Mouse (Mus musculus) midbrain, embryonic 16.5 days (tissue): ENCODE data around the gene Atad5. TPM values are rescaled to one million over a fixed set of nuclear protein-coding genes. Genes with fewer than 3 reads are reported as not detected.

Source experiments
- ATAC-seq: fragments of 200-750 bp; cut with Nextera tagmentation; 2 replicates; pipeline ENCODE4 v1.8.0; 2017; ENCODE audit warnings: moderate TSS enrichment
- H3K27ac ChIP-seq: fragments of 300-500 bp; sonication (generic); 2 replicates; pipeline ENCODE4 v1.5.1; 2014; ENCODE audit warnings: mild to moderate bottlenecking, low read length, mixed read lengths
- H3K27me3 ChIP-seq: fragments of 300-500 bp; sonication (generic); 2 replicates; pipeline ENCODE4 v1.6.1; 2014; ENCODE audit warnings: low read depth, low read length, mixed read lengths; ENCODE audit not compliant: control insufficient read depth, insufficient read depth
- H3K36me3 ChIP-seq: fragments of 300-500 bp; sonication (generic); 2 replicates; pipeline ENCODE4 v1.6.1; 2014; ENCODE audit warnings: mild to moderate bottlenecking, low read length, moderate library complexity, mixed read lengths; ENCODE audit not compliant: control insufficient read depth, insufficient read depth
- H3K4me1 ChIP-seq: fragments of 300-500 bp; sonication (generic); 2 replicates; pipeline ENCODE4 v1.6.1; 2014; ENCODE audit warnings: mild to moderate bottlenecking, low read length, mixed read lengths; ENCODE audit not compliant: control insufficient read depth, insufficient read depth
- H3K4me2 ChIP-seq: fragments of 300-500 bp; sonication (generic); 2 replicates; pipeline ENCODE4 v1.6.1; 2014; ENCODE audit warnings: mild to moderate bottlenecking, low read length, mixed read lengths
- H3K4me3 ChIP-seq: fragments of 300-500 bp; sonication (generic); 2 replicates; pipeline ENCODE4 v1.5.1; 2014; ENCODE audit warnings: low read depth, mild to moderate bottlenecking, low read length, moderate library complexity, mixed read lengths
- H3K9ac ChIP-seq: fragments of 300-500 bp; sonication (generic); 2 replicates; pipeline ENCODE4 v1.6.1; 2014; ENCODE audit warnings: low read depth, low read length, mixed read lengths
- H3K9me3 ChIP-seq: fragments of 300-500 bp; sonication (generic); replicated peaks from 2 replicates; pipeline ENCODE4 v1.6.1; 2014; ENCODE audit warnings: mild to moderate bottlenecking, low read length, mixed read lengths; ENCODE audit not compliant: control insufficient read depth, poor library complexity, severe bottlenecking
- WGBS: fragments of 180-500 bp; shearing (Covaris S2); extraction: QIAGEN DNeasy Blood & Tissue Kit; methylation state at CpG from one replicate; pipeline ENCODE4 v1.1.7; 2014; 5-methylcytosine and 5-hydroxymethylcytosine counted together
- polyA plus RNA-seq: library from polyadenylated mRNA; unstranded; fragments of >200 nt; fragmentation: Nextera tagmentation; extraction: Ambion mirVana; gene quantifications from 2 replicates; pipeline ENCODE4 v1.2.1, GENCODE M21; 2015

The Atad5 gene
- polyA plus RNA-seq, 1 experiment from 2014 or later, result 4.3 TPM

GRCm38 (mm10) chr11:80079751-80080150 is 9.4 kb upstream of the Atad5 start:
- Histone ChIP-seq H3K36me3 (no peaks in the 10 kb centered on the region), H3K9ac (no peak overlapping the region; the same call in 1 of the 2 replicates), H3K4me2 (peak overlapping the region; percentile 76), H3K4me1 (peaks cover 8% of the 10 kb centered on the region; the same call in 1 of the 2 replicates), H3K9me3 (no peaks in the 10 kb centered on the region), H3K27ac (no peak overlapping the region), H3K4me3 (peak overlapping the region; percentile 76), H3K27me3 (no peaks in the 10 kb centered on the region)
- ATAC-seq, result no peak
- 57% methylated on average over 6 of the region's 6 CpGs for WGBS

DNA sequence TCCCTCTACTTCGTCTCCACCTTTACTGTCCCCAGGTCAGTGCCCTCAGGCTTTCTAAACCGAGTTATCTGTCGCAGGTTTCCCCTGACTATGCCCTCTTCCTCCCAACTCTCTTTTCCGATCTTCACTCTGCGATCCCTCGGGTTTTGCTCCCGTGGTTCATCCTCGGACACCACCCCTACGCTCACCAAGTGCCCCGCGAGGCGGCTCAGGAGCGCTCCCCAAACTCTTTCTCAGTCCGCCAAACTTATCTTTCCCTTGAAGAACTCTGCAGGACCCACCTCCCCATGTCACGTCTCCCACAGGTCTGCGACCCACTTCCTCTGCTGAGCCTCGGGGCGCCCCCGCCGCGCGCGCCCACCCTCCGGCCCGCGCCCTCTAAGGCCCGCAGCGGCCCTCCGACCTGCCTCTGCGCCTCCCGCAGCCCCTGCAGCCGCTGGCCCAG is 8.8 kb upstream of the Atad5 start:
- Histone ChIP-seq H3K4me3 (peak overlapping the region; percentile 76), H3K27me3 (no peaks in the 10 kb centered on the region), H3K4me2 (peak overlapping the region; percentile 76), H3K27ac (peak overlapping the region; percentile 74), H3K4me1 (peaks cover 8% of the 10 kb centered on the region; the same call in 1 of the 2 replicates), H3K9me3 (no peaks in the 10 kb centered on the region), H3K36me3 (no peaks in the 10 kb centered on the region), H3K9ac (peak overlapping the region; percentile 77)
- WGBS, result under 1% methylated on average over 32 of the region's 32 CpGs
- peak; percentile 44; the same call in 1 of the 2 replicates for ATAC-seq

DNA sequence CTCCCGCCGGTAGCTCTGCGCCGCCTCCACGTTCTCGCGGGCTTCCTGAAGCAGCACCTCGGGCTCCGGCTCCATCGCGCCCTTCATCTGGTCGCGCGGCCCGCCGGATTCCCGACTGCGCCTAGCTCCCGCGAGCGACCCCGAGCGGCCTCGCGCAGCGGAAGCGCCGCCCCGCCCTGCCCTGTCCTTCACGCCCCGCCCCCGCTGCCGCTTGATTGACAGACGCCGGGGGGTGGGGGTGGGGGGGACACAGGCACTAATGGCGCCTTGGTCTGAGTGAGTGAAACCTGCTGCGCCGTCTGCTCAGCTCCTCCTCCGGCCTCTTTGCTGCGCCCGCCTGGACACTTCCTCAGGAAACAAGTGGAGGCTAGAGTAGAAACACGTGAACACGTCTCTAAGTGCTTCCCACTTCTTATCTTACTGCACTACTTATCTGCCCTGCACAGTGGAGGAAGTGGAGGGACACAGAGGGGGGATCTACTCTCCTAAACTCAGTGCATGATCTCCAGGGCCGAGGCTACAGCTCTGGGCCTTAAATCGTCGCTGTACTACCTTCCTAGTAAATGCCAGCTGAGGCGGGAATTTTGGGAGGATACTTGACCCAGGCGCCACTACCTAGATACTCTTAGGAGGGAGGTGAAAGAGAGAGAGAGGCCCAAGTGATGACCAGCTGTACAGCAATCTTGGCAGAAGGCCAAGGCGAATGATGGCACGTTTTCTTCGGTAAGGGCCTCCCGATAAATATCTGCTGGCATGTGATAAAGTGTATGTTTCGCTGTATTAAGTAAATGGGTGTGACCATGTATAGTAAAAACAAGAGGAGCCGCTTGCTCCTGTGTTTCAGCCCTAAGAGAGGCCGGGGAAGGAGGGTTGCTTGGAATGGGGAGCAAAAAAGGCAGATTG is 8.1 kb upstream of the Atad5 start, which contains the start of gene Crlf3:
TSS of gene Crlf3 (minus strand) at position 166 of the 903 bp plus-strand sequence.
- WGBS, result 6% methylated on average over 52 of the region's 55 CpGs
- H3K27ac ChIP-seq, result peak within 1 kb of the TSS; percentile 74
- peak within 1 kb of the TSS; percentile 77 for H3K9ac ChIP-seq
- H3K9me3 ChIP-seq, result no peaks in the 10 kb centered on the region
- peaks cover 8% of the 10 kb centered on the region; the same call in 1 of the 2 replicates for H3K4me1 ChIP-seq
- ATAC-seq, result peak; percentile 93
- no peaks in the 10 kb centered on the region for H3K36me3 ChIP-seq
- H3K4me2 ChIP-seq, result peak within 1 kb of the TSS; percentile 76
- H3K4me3 ChIP-seq, result peak within 1 kb of the TSS; percentile 76
- H3K27me3 ChIP-seq, result no peaks in the 10 kb centered on the region

- H3K27me3 ChIP-seq, result no peaks in the 10 kb centered on the region
- peaks cover 8% of the 10 kb centered on the region; the same call in 1 of the 2 replicates for H3K4me1 ChIP-seq
- no peaks in the 10 kb centered on the region for H3K36me3 ChIP-seq
- H3K9ac ChIP-seq, result peak overlapping the region; percentile 77; the same call in 1 of the 2 replicates
- no peak for ATAC-seq
- 82% methylated on average over 7 of the region's 7 CpGs for WGBS
- no peak overlapping the region for H3K4me3 ChIP-seq
- no peak overlapping the region for H3K4me2 ChIP-seq
- H3K27ac ChIP-seq, result no peak overlapping the region
- no peaks in the 10 kb centered on the region for H3K9me3 ChIP-seq
These were observed 7.3 kb upstream of the Atad5 start for GRCm38 (mm10) chr11:80081786-80082319.

- Histone ChIP-seq H3K9me3 (no peaks in the 10 kb centered on the region), H3K36me3 (no peaks in the 10 kb centered on the region), H3K4me1 (peaks cover 14% of the 10 kb centered on the region), H3K4me2 (no peak overlapping the region), H3K27me3 (no peaks in the 10 kb centered on the region), H3K27ac (no peak overlapping the region), H3K9ac (no peak overlapping the region), H3K4me3 (no peak overlapping the region)
- no peak for ATAC-seq
- WGBS, result 79% methylated on average over 6 of the region's 6 CpGs
These were observed 3.7 kb upstream of the Atad5 start for GRCm38 (mm10) chr11:80085356-80086055.

DNA sequence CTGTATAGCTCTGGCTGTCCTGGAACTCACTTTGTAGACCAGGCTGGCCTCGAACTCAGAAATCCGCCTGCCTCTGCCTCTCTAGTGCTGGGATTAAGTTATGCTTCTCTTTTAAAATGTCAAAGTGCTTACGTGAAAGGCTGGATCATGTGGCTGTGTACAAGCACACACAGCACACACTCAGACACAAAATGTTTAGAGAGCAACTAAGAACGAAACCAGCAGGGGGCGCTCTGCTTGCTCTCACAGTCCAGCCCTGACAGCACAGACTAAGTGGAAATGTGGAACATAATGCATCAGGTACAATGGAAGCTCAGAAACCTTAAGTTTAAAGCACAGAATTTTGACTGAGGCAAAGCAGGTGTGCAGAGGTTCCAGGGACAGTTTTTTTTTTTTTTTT is 2.4 kb upstream of the Atad5 start:
- no peak overlapping the region for H3K27ac ChIP-seq
- no peak for ATAC-seq

GRCm38 (mm10) chr11:80089817-80090214 is 616 bp downstream of the Atad5 start:
- H3K9ac ChIP-seq, result peak overlapping the region; percentile 92
- no peak overlapping the region for H3K27ac ChIP-seq
- under 1% methylated on average over 14 of the region's 14 CpGs for WGBS
- peak overlapping the region; percentile 97 for H3K4me2 ChIP-seq
- no peak for ATAC-seq
- no peaks in the 10 kb centered on the region for H3K9me3 ChIP-seq
- H3K36me3 ChIP-seq, result no peaks in the 10 kb centered on the region
- peak overlapping the region; percentile 100 for H3K4me3 ChIP-seq
- no peaks in the 10 kb centered on the region for H3K27me3 ChIP-seq
- H3K4me1 ChIP-seq, result peaks cover 8% of the 10 kb centered on the region

More for the DNA sequence above, 2.4 kb upstream of the Atad5 start:
- WGBS, result under 1% methylated on average over 4 of the region's 5 CpGs
- Histone ChIP-seq H3K4me1 (peaks cover 8% of the 10 kb centered on the region), H3K4me3 (no peak overlapping the region), H3K4me2 (no peak overlapping the region), H3K27me3 (no peaks in the 10 kb centered on the region), H3K36me3 (no peaks in the 10 kb centered on the region), H3K9me3 (no peaks in the 10 kb centered on the region), H3K9ac (no peak overlapping the region)

- peaks cover 8% of the 10 kb centered on the region for H3K4me1 ChIP-seq
- no peaks in the 10 kb centered on the region for H3K36me3 ChIP-seq
- peak overlapping the region; percentile 97 for H3K4me2 ChIP-seq
- no peak for ATAC-seq
- H3K27me3 ChIP-seq, result no peaks in the 10 kb centered on the region
- no peaks in the 10 kb centered on the region for H3K9me3 ChIP-seq
- no peak overlapping the region for H3K27ac ChIP-seq
- WGBS, result 56% methylated on average over 3 of the region's 3 CpGs
- H3K4me3 ChIP-seq, result no peak overlapping the region
- H3K9ac ChIP-seq, result no peak overlapping the region
These were observed 1.5 kb downstream of the Atad5 start for GRCm38 (mm10) chr11:80090555-80091164.
